Mouse (Mus musculus): ENCODE data around the gene Rbbp9.
"Not testable (repeated sequence)": the region's sequence is repeated elsewhere in the genome, so short reads cannot be mapped to it uniquely, and the experiment has no call there.

The Rbbp9 gene

DNA sequence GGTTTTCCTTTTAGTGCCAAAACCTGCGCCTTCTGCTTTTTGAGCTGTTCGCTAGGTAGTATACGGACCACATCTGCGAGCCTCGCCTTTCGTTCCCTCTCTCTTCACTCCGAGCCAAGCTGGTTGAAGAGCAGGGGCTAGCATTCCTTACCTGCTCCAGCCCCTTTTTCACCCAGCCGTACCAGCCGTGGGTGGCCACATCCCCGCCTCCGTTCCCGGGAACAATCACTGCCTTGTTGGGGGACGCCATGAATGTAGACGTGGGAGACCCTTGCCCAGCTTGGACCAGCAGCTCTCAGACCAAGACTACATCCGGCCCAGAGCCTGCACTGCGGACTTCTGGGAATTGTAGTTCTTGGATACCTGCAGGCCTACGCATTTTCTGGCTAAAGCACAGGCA, at the start of gene Rbbp9:
Gene Rbbp9, minus strand, starts transcription at position 341 of the 400 bp plus-strand sequence.
- in situ Hi-C loops (cut with MboI), result no loop called here

DNA sequence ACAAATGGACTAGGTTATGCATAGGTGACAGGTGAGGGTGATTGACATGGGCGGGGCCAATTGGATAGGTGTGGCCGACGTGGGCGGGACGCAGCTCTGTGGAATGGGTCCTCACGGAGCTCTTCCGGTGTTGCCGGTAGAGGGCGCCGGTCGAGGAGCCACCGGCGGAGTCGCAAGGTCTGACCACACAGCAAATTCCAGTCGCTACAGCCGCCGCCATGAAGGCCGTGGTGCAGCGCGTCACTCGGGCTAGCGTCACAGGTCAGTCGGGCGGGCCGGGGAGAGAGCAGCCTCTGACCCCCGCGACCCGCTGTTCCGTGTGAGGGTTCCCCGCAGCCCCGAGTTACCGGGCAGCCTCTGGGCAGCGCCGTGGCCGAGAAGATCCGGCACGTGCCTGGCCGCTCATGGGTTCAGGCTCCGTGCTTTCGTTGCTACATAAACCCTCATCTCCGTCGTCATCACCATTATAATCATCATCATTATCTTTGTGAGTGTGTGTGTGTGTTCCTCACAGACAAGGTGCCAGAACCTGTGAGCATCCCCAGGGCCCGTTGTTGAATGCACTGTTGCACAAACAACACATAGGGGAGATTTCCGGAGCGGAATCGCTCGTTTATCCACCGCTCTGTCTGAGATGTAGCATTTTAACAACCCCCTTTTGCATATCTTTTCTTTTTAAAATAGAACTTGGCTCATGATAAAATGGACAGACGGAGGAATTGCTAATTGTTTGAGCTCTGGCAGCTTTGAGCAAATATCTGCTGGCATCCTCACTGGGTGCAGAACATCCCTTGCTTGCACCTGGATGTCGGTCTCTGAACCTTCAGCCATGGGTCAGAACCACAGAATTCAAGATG, 49.4 kb upstream of the Rbbp9 start, which contains the start of gene Dtd1:
Gene Dtd1, plus strand, starts transcription at position 67 of the 857 bp plus-strand sequence.
- in situ Hi-C loops (cut with MboI), result no loop called here

DNA sequence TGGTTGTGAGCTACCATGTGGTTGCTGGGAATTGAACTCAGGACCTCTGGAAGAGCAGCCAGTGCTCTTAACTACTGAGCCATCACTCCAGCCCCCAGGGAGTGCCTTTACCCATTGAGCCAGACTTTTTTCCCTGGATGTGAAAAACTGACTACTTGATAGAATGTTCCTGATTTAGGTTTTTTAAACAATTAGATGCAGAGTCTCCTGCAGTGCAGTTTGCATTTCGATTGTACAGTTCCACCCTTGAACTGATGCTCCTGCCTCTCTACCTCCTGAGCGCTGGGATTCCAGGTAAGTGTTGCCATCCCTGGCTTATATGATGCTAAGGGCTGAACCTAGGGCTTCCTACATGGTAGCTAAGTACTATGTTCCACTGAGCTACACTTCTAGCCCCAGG, 47.3 kb upstream of the Rbbp9 start:
- in situ Hi-C loops (cut with MboI), result no loop called here

DNA sequence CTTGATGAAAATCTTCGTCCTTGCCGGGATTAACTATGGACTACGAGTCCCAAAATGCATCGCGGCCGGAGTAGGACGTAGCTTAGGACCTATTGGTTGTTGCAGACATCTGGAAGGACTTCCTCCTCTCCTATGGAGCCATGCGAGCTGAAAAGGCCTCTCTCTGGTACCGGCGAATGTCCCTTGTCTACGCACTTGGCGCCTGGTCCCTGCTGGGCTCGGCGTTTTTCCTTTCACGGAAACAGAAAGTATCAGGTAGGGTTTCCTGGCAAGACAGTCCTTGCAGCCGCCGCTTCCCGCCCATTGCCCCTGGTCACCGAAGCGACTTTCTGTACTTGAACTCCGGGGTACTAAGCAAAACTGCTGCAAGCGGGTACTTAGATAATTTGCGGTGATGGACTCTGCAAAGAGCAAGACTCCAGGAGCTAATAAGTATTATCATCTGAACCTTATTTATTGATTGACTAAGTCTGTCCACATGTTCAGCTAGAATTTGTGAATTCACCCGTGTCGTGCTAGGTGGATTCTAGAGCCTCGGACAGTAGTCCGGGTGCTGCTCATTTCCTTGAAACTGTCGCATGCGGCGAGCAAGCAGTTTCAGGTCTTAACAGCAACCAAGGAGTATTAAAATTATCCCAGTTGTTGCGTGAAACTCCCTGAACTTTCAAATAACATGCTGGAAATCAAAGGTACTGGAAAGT, 43.4 kb upstream of the Rbbp9 start, which contains the start of gene Smim26:
Gene Smim26, plus strand, starts transcription at position 104 of the 701 bp plus-strand sequence.
- in situ Hi-C loops (cut with MboI), result no loop called here

DNA sequence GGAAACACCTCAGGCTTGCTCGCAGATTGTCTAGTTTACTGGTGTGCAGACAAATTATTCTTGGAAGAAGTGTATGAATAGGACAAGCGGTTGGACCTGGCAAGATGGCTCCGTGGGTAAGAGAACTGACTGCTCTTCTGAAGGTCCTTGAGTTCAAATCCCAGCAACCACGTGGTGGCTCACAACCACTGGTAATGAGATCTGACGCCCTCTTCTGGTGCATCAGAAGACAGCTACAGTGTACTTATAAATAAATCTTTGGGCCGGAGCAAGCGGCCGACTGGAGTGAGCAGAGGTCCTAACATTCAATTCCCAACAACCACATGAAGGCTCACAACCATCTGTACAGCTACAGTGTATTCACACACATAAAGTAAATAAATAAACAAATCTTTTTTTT, 42.4 kb upstream of the Rbbp9 start:
- in situ Hi-C loops (cut with MboI), result not testable (repeated sequence)

DNA sequence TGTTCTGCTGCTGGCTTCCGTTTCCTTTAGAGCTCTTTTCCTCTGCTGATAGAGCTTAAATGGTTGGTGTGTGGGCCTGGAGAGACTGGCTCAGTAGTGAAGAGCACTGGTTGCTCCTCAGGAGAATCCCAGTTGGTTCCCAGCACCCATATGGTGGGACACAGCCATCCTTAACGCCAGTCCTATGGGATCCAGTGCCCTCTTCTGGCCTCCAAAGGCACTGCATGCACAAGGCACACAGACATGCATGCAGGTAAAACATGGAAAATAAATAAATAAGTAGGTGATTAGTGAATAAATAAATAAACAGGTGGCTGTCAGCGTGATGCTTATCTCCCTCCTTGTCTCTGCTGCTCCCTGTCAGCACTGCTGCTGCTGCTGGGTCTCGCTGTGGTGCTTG, 38.1 kb upstream of the Rbbp9 start:
- in situ Hi-C loops (cut with MboI), result no loop called here

DNA sequence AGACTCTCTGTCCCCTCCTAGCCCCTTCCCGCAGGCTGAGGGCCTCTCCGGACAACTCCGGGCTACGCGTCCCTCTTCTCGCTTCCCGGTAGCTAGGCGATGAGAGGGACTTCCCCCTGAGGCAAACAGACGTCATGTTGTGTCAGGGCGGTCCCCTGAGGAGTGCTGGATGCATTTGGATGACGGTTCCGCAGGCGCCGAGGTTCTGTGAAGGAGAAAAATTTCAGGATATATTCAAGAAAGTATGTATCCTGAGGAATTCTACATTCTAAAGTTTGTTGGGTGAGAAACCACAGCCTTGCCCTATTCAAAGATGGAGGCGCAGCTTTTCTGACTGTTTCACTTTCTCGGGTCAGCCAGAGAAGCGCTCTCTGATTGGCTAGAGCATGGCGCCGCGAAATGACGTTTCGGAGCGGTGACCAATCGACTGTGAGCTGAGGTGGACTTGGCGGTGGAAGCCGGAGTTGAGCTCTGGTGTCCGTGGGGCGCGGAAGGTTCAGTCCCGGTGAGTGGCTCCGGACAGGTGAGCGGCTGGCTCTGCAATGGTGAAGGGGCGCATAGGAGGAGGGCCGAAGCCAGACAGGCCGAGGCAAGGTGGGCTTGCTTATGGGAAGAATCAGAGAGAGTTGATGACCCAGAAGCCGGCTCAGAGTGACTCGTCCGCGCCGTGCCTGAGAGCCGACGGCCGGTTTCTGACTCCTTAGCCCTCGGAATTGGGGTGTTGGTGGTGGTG, 5.3 kb upstream of the Rbbp9 start, which contains the start of gene Sec23b:
Gene Sec23b, plus strand, starts transcription at position 410 of the 733 bp plus-strand sequence.
- in situ Hi-C loops (cut with MboI), result no loop called here

DNA sequence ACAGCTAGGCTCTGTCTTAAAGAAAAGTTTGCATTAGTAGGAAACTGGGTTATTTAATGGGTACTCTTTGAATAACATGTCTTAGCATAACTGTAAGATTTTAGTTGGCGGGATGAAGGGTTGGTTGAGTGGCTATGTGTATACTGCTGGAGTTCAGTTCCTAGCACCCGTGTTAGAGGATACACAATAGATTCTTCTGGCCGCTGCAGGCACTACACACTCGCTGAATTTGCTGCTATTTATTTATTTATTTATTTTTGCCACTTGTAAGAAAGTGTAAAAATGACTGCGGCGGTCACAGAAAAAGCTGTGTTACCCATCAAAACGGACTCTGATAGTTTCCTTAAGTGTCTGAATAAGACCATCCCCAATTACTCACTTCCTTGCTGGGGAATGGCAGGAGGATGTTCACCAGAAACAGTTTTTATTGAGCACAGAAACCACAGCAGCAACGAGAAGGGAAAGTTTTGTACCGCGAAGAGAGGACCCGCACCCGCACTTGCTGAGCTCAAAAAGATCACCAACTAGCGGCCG, 4.7 kb upstream of the Rbbp9 start:
- in situ Hi-C loops (cut with MboI), result no loop called here

DNA sequence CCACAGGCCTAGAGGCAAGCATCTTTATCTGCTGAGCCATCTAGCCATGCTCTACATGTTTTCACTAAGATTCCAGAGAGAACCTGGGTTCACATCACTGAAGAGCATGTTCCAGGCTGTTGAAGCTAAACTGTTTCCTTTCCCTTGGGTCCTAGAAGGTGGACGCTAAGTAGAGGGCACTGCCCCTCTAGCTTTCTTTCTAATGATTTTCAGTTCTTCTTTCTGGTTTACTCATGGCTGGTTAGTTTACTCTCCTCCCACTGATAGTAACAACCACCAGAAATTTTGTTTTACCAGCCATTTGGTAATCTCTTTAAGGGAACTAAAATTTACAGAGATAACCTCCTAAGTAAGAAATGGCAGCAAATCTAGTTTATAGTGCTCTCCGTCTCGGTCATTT, 3.2 kb upstream of the Rbbp9 start:
- in situ Hi-C loops (cut with MboI), result no loop called here

DNA sequence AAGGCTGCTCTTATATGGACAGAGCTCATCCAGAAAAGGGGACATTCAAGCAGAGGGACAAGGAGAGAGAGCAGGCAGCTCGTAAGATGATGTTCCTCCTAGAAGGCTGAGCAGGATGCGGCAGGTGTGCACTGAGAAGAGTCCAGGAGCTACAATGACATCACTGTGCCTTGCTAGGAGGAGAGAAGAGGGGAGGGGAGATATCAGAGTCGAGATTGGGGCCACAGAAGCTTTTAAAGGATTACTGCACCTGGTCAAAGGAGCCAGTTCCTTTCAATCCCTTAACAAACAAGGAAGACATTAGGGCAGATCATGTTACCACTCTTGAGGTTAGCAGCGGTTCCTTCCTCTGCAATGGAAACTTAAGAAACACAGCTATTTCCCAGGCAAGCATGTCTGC, 3.1 kb downstream of the Rbbp9 start:
- in situ Hi-C loops (cut with MboI), result no loop called here

DNA sequence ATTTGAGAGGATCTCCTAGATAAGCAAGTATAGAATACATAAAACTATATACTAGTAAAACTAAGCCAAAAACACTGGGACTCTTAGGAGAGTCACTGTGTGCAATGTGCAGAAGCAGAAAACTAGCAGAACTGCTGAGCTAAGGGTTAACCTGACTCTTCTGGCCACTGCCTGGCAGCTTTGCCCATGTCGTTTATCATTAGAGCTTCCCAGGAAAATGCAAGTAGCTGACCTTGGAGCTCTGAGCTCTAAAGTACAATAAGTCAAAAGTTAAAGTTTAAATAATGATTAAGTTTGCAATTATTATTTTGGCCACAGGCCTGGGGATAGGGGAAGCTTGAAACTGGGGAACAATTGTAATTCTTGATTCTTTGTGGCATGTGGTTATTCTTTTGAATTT, 5.2 kb downstream of the Rbbp9 start:
- in situ Hi-C loops (cut with MboI), result no loop called here

DNA sequence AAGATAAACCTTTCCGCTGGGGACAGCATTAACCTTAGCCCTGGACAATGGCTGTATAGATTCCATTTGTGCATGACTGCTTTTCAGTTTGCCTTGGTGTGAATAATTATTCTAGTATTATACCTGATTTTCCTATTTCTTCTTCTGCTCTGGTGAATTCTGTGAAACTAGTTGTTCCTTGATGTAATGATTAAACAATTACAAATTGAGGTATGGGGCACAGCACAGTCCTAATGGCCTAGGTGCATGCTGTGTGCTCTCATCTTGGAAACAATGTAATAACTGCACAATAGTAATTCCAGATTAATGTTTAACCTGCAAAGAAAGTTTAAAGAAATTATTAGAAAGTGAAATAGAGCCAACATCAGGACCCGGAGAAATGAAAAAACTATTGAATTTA, 5.6 kb downstream of the Rbbp9 start:
- in situ Hi-C loops (cut with MboI), result no loop called here

DNA sequence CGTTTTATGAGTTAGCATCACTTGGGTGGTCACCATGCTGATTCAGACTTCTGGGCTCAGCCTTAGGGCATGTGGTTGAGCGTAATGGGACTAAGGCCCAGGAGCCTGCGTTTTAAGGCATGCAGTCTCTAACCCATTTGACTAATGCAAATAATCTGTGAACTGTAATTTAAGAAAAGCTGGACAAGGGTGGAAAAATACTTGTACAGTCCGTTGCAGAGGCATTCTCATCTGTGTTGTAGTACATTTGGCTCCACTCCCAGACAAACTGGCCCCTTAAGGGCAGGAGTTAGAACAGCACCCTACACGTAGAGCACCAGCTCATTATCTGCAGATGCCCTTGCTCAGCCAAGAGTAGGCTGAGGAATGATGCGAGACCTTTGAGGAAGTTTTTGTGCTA, 6.0 kb downstream of the Rbbp9 start:
- in situ Hi-C loops (cut with MboI), result no loop called here

DNA sequence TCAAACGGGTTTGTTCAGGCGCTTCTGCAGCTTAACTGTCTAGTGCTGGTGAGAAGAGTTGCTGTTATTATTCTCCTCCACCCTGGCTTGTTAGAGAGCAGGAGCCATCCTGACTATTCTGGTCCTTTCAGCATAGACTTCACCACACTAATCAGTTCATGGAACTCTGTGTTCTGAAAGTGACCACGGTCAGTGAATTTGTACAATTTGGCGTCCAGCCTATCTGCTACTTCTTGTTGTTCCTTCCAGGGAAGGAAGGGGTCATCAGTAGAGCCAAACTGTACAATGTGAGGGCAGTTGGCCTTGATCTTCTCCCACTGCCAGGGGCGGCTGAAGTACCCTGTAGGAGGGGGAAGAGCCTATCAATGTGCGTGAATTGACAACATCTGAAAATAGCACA, 7.0 kb downstream of the Rbbp9 start:
- in situ Hi-C loops (cut with MboI), result no loop called here

DNA sequence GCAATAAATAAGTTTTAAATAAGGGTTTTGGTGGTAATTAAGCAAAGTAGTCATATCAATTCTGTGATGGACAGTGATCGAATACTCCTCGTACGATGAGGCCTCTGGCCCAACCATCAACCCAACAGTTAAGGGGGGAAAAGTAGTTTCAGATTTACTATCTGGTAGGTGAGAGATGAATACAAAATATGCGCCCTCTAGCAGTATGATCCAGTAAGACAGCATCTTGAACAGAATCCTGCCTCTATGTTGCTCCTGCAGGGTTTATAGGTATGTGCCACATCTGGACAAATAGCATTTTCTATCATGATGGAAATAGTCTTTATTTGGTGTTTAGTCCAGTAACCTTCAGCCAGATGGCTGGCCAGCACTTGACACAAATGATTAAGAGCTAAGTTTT, 9.4 kb downstream of the Rbbp9 start:
- in situ Hi-C loops (cut with MboI), result no loop called here

DNA sequence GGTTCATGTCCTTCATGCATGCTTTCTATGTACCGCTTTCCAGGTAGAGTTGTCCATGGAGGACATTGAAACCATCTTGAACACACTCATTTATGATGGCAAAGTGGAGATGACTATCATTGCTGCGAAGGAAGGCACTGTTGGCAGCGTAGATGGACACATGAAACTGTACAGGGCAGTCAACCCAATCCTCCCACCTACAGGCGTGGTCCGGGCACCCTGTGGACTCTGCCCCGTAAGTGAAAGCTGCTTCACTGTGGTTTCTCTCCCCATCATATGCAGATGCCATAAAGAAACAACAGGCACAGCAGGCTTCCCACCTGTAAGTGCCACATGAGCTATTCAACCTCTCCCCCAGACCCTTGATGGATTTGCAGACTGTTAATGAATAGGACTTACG, 13.5 kb downstream of the Rbbp9 start:
- in situ Hi-C loops (cut with MboI), result no loop called here

DNA sequence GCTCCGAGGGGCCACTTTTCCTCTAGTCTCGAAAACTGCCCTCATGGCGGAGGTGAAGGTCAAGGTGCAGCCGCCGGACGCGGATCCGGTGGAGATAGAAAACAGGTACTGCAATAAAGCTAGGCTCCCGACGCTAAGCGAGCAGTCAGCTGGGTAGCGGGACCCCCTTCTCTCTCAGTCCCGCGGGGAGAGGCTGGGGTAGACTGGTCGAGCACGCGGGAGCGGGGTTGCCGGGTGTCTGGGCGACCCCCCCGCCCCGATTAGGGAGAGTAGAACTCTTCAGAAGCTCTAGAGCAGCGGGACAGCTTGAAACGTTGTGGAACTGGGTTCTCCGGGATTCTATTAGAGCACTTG, 22.9 kb downstream of the Rbbp9 start:
- in situ Hi-C loops (cut with MboI), result no loop called here

DNA sequence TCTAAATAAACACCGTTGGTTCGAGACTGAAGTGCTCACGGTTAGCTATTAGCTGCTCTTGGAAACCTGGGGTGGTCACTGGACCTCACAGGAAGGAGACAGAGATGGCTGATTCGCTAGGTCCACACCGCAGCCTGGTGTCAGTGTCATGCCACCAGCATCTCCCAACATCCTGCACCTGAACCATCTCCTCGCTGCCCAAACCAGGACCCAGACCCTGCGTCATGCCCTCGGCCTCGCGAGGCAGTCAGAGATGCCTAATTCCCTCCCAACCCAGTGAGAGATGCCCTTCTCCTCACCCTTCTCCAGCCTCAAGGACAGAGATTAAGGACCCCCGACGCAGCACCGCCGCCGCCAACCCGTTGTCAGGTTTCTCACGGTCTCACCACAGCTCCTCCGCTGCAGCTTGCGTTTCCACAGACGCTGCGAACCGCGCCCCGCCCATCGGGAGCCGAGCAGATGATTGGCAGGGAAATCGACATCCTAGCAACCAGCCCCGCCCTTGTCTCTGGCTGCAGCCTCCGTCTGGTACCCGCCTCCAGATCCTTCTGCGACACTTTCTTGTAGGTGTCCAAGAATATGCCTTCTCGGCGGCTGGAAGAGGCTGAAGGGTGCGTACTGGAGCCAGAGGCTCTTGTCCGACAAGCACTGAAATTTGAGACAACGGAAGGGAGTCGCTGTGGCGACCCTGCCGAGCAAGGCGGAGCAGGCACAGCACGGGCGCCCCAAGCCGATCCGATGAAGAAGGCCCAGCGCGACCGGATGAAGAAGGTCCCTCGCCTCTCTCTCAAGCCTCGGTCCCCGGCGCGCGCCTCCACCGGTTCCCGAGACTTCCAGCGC, 23.5 kb downstream of the Rbbp9 start, which contains the start of the genes Dzank1 and Polr3f:
Gene Dzank1, minus strand, starts transcription at position 434 of the 840 bp plus-strand sequence.
Gene Polr3f, plus strand, starts transcription at position 738 of the 840 bp plus-strand sequence.
- in situ Hi-C loops (cut with MboI), result no loop called here

DNA sequence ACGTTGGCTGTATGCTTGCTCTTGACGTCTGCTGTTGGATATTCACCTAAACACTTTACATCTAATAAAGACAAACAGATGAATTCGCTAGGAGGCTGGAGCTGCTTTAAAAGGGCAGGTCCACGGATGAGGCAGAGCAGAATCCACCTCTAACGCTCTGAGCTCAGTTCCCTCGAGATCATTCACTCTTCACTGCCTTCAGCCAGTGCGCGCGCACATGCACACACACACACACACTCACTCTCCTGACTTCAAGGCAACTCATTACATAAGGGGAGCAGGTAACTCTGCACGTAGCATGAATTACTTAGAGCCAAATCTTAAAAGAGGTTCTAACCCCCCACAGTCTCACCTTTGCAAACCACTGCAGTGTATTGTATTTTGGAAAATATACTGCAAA, 24.8 kb downstream of the Rbbp9 start:
- in situ Hi-C loops (cut with MboI), result no loop called here

DNA sequence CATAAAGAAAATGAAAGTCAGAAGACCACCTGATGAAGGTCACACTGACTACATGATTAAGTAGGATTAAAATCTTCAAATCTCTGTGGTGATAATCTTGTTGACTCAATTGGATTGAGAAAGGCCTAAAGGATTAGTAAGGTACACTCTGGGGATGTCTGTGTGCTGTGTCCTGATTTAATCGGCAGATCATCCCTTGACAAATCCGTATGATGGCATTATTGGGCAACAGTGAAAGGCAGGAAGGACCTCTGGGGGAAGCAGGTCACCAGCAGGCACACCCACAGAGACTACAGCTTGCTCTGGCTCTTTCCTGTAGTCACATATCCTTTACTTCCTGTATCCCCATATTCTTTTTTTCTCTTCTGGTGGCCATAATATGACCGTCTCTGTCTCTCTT, 30.9 kb downstream of the Rbbp9 start:
- in situ Hi-C loops (cut with MboI), result no loop called here

DNA sequence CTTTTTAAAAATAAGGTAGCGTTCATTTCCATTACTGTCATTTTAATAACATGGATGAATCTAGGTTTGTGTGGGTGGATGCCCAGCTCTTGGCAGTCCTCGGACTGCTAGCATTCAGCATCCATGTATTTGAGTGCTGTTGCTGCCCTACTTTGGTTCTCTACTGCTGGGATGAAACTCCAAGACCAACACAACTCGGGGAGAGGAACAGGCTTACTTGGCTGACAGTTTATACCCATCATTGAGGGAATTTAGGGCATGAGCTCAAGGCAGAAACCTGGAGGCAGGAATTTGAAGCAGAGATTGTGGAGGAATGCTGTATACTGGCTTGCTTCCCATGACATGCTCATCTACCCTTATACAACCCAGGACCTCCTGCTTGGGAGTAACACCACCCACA, 36.0 kb downstream of the Rbbp9 start:
- in situ Hi-C loops (cut with MboI), result no loop called here
